In the genomic region with DNA sequence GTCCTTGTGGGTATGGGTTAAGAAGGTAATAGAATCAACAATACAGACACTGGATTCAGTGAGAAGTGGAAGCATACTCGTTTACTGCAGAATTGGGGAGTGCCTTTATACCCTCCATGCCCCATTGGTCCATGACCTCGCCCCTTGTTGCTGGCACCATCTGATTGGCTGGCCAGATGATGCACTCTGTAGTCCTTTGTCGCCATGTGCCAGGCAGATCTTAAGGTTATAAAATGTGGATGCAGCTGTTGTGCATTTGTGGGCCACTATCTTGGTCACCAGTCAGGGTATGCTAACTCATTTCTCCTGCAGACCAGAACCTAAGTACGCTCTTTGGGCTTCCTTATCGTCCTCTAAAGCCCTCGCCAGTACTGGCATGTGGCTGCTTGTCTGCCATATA, we compare ENCODE assay signal across 19 mouse cellular contexts.
"Had no signal": no experiment of that assay in that cellular context is flagged by ENCODE, and none has a peak within 500 bp of the region (broad histone marks: within the 10 kb centered on the region; RNA-seq: fewer than 3 reads in every experiment).

No protein-coding gene starts in this region.

- H3K27ac ChIP-seq: liver, embryonic 12.5 days; liver, embryonic 14.5 days; midbrain, embryonic 12.5 days; neural tube, embryonic 13.5 days; neural tube, embryonic 15.5 days; stomach, embryonic 15.5 days had no signal

- H3K27me3 ChIP-seq: liver, embryonic 12.5 days; midbrain, embryonic 12.5 days; neural tube, embryonic 13.5 days; neural tube, embryonic 15.5 days; stomach, embryonic 15.5 days had no signal

- H3K9me3 ChIP-seq: liver, embryonic 12.5 days; midbrain, embryonic 12.5 days; neural tube, embryonic 13.5 days; neural tube, embryonic 15.5 days; stomach, embryonic 15.5 days had no signal

- H3K4me1 ChIP-seq: liver, embryonic 12.5 days; midbrain, embryonic 12.5 days; neural tube, embryonic 13.5 days; neural tube, embryonic 15.5 days; stomach, embryonic 15.5 days had no signal

- H3K4me2 ChIP-seq: liver, embryonic 12.5 days; lung, embryonic 14.5 days; midbrain, embryonic 12.5 days; neural tube, embryonic 13.5 days; neural tube, embryonic 15.5 days; stomach, embryonic 15.5 days had no signal

- H3K9ac ChIP-seq: liver, embryonic 12.5 days; liver, embryonic 14.5 days; lung, embryonic 14.5 days; midbrain, embryonic 12.5 days; neural tube, embryonic 13.5 days; neural tube, embryonic 15.5 days; stomach, embryonic 15.5 days had no signal

- H3K4me3 ChIP-seq: liver, embryonic 12.5 days; midbrain, embryonic 12.5 days; neural tube, embryonic 13.5 days; neural tube, embryonic 15.5 days; stomach, embryonic 15.5 days had no signal

- DNase-seq: lung, adult 18-20 months; lung, embryonic 14.5 days; lung, postnatal 10 days; lung, postnatal 4 days; midbrain, embryonic 14.5 days; retina, postnatal 1 day; right cerebral cortex, adult 18-20 months; right cerebral cortex, postnatal 25 days; right cerebral cortex, postnatal 4 days; spleen, adult 18-20 months; thymus, adult 18-20 months; thymus, postnatal 14 days; thymus, postnatal 36 days had no signal

- H3K36me3 ChIP-seq: liver, embryonic 12.5 days; midbrain, embryonic 12.5 days; neural tube, embryonic 13.5 days; neural tube, embryonic 15.5 days; stomach, embryonic 15.5 days had no signal

- ATAC-seq: liver, embryonic 12.5 days had no signal
